Mouse (Mus musculus) ES-E14 (cell line): Measurements from ENCODE around the gene Dzip1.

Source experiments
- MAFK ChIP-seq: IDR thresholded peaks from 2 replicates; pipeline ENCODE4 v1.6.1; 2014; ENCODE audit warnings: mild to moderate bottlenecking, low read depth, low read length, inconsistent platforms; ENCODE audit not compliant: insufficient read depth
- ZC3H11A ChIP-seq: IDR thresholded peaks from 2 replicates; pipeline ENCODE4 v1.6.1; 2012; ENCODE audit warnings: low read depth, mild to moderate bottlenecking, inconsistent platforms, low read length, borderline replicate concordance

DNA sequence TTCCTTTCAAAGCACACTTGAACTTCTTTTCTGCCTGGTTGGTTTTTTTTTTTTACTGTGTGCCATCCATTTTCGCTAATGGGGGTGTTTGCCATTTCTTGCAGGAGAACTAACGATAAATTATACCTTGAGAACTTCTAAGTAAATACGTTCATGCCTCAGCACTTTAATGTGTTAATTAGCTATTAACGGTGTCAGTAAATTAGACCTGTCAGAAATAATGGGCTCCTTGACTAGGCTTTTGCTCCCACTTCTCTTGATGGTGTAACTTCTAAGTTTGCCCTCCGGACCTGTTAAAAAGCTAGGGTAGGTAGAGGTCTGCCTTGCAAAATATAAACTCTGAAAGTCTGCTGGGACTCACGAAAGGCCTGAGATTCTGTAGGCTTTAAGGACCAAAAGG, 66.9 kb downstream of the Dzip1 start:
- no peak for TF ChIP-seq ZC3H11A
- TF ChIP-seq MAFK = no peak
